Mouse (Mus musculus) erythroblast, embryonic 14.5 days (primary cell): ENCODE data around the gene Clk1. TPM values are rescaled to one million over a fixed set of nuclear protein-coding genes. Genes with fewer than 3 reads are reported as not detected.

Source experiments
- H3K27me3 ChIP-seq: 2 replicates; pipeline ENCODE4 v1.6.1; 2012; ENCODE audit warnings: inconsistent platforms; ENCODE audit not compliant: control insufficient read depth
- H3K36me3 ChIP-seq: 2 replicates; pipeline ENCODE4 v1.6.1; 2012; ENCODE audit warnings: mild to moderate bottlenecking, inconsistent platforms; ENCODE audit not compliant: control insufficient read depth
- H3K4me1 ChIP-seq: 2 replicates; pipeline ENCODE4 v1.6.1; 2012; ENCODE audit warnings: inconsistent platforms; ENCODE audit not compliant: control insufficient read depth
- H3K4me3 ChIP-seq: replicated peaks from 2 replicates; pipeline ENCODE3; 2012; ENCODE audit warnings: moderate library complexity, mild to moderate bottlenecking, inconsistent platforms
- H3K9me3 ChIP-seq: 2 replicates; pipeline ENCODE4 v1.6.1; 2012; ENCODE audit warnings: low read length, inconsistent platforms, mixed read lengths; ENCODE audit not compliant: control insufficient read depth
- GATA1 ChIP-seq: IDR thresholded peaks from 2 replicates; pipeline ENCODE4 v1.6.1; 2012; ENCODE audit warnings: low read length, inconsistent platforms, mixed read lengths
- TAL1 ChIP-seq: IDR thresholded peaks from 3 replicates; pipeline ENCODE4 v1.6.1; 2012; ENCODE audit warnings: low read length, inconsistent platforms, mixed read lengths
- polyA plus RNA-seq: library from polyadenylated mRNA; stranded (reverse); fragments of >175 nt; gene quantifications from 2 replicates; pipeline ENCODE4 v1.2.3, GENCODE M21; 2012

Gene Clk1
- polyA plus RNA-seq, 1 experiment, result 1.5 TPM

DNA sequence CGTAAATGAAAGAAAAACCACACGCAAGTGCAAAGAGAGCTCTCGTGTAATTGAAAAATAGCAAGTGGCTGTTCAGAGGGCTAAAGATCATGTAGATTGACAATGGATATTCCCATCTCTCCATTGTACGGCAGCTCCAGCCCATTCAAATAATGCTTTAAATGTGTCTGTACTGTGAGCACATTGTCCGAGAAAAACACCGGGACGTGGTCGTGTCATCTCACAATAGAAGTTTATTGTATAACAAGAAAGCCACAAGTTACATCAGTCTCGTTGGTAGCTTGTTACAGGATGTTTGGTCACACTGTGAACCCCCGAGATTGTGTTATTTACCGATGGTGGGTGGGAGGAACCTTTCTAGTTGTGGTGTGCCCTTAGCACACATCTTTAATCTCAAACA, 22.0 kb upstream of the Clk1 start:
- Histone ChIP-seq H3K27me3 (no peaks in the 10 kb centered on the region), H3K4me3 (peak overlapping the region; percentile 84), H3K36me3 (peaks cover 38% of the 10 kb centered on the region), H3K4me1 (peaks cover 43% of the 10 kb centered on the region), H3K9me3 (no peaks in the 10 kb centered on the region)
- no peak for TF ChIP-seq TAL1
- TF ChIP-seq GATA1, result no peak

DNA sequence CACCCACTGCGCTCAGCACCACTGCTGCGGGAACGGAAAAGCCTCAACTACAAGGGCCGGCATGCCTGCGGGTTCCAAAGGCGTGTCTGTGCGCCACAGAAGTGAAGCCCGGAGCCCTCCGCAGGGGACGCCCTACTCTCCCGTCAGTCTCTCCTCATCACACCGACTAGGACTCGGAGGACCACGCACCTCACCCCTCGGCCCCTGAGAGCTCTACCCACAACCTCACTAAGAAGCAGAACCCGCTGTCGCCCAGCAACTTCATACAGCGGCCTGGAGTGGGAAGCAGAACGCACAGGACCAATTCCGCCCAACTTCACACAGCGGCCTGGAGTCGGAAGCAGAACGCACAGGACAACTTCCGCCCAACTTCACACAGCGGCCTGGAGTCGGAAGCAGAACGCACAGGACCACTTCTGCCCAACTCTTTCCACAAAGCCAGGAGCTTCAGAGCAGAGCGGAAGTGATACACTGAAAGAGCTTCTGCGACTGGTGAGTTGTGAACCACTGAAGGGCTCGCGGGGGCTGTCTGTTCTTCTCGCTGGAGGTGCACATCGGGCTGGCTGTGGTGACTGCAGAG, 21.4 kb upstream of the Clk1 start, which contains the start of the genes Nif3l1 and Ppil3:
TSS of gene Nif3l1 (plus strand) at position 9 of the 580 bp plus-strand sequence.
TSS of gene Ppil3 (minus strand) at position 344 of the 580 bp plus-strand sequence.
- no peaks in the 10 kb centered on the region for H3K9me3 ChIP-seq
- H3K27me3 ChIP-seq, result no peaks in the 10 kb centered on the region
- H3K4me1 ChIP-seq, result peaks cover 43% of the 10 kb centered on the region
- peak within 1 kb of the TSS; percentile 84 for H3K4me3 ChIP-seq
- TF ChIP-seq GATA1, result no peak
- no peak for TF ChIP-seq TAL1
- peaks cover 34% of the 10 kb centered on the region for H3K36me3 ChIP-seq

DNA sequence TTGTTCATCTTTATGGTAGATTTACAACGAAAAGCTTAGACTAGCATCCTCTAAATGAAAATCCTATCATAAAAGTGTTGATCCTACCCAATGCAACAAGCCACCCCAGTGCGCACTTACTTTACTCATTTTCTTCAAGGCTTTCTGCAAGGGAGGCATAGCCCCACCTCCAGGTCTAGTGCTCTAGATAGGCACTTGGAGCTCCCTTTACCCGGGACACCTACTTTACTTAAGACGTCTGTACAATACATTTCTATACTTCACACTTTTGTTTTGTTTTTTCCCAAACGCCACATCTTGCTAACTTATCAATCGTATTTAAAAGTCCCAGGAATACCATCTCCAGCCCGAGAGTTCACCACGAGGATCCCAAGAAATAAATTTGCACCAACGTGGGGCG, 20.8 kb upstream of the Clk1 start:
- Histone ChIP-seq H3K4me1 (peaks cover 45% of the 10 kb centered on the region), H3K36me3 (peaks cover 37% of the 10 kb centered on the region), H3K9me3 (no peaks in the 10 kb centered on the region), H3K27me3 (no peaks in the 10 kb centered on the region), H3K4me3 (peak overlapping the region; percentile 84)
- TF ChIP-seq TAL1 (no peak), GATA1 (no peak)

DNA sequence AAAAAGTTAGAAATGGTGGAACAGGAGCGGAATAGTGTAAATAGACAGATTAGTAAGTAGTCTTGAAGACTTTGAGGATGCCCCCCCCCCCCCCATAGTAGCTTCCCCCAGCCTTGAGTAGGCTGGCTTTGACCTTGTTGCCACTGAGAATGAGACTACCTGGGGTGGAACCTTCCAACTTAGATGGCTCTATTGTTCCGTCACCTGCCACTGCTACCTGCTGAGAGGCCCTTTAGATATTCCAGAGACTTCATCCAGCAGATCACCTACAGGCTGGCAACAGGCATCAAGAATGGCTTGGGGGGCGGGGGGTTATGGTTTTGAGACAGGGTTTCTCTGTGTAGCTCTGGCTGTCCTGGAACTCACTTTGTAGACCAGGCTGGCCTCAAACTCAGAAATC, 685 bp upstream of the Clk1 start:
- H3K27me3 ChIP-seq, result no peaks in the 10 kb centered on the region
- peaks cover 34% of the 10 kb centered on the region for H3K36me3 ChIP-seq
- peaks cover 35% of the 10 kb centered on the region for H3K4me1 ChIP-seq
- TF ChIP-seq TAL1 (no peak), GATA1 (no peak)
- H3K9me3 ChIP-seq, result no peaks in the 10 kb centered on the region
- H3K4me3 ChIP-seq, result peak overlapping the region; percentile 90

DNA sequence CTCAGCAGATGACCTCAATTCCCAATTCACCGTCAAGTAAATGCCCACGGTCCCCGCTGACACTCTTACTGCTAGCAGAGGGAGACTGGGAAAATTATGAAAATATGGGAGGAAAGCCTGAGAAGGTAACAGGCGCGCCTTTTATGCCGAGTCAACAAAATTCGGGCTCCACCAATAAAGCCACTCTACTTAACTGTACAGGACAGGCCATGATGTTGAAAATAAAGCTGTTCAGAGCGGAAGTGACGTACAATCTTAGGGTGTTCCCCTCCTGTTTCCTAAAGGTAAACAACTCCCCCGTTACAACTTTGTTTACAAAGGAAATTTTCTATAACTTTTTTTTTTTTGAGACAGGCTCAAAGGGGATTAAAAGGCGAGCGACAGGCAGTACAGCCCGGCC, 987 bp downstream of the Clk1 start:
- Histone ChIP-seq H3K9me3 (no peaks in the 10 kb centered on the region), H3K4me1 (peaks cover 40% of the 10 kb centered on the region), H3K27me3 (no peaks in the 10 kb centered on the region), H3K36me3 (peaks cover 50% of the 10 kb centered on the region), H3K4me3 (peak overlapping the region; percentile 90)
- TF ChIP-seq TAL1, result no peak
- no peak for TF ChIP-seq GATA1

DNA sequence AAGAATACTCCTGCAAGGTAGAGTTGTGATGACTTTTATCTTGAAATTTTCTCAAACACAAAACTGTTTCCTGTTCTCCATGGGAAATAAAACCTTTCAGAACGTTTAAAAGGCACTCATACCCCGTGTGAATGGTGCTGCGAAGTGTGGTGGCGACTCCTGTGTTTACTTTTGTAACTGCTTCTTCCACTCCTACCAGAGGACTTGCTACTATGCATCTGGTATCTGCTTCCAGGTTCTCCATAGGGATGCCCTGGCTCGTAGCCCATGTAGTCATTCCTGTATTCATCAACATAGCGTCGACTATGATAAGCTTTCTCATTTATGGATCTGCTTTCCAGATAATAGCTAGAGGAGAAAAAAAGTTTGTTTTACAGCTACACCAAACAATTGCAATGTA, 2.9 kb downstream of the Clk1 start:
- TF ChIP-seq TAL1, result no peak
- no peak for TF ChIP-seq GATA1
- Histone ChIP-seq H3K4me3 (peak overlapping the region; percentile 90), H3K27me3 (no peaks in the 10 kb centered on the region), H3K36me3 (peaks cover 69% of the 10 kb centered on the region), H3K4me1 (peaks cover 41% of the 10 kb centered on the region), H3K9me3 (no peaks in the 10 kb centered on the region)

DNA sequence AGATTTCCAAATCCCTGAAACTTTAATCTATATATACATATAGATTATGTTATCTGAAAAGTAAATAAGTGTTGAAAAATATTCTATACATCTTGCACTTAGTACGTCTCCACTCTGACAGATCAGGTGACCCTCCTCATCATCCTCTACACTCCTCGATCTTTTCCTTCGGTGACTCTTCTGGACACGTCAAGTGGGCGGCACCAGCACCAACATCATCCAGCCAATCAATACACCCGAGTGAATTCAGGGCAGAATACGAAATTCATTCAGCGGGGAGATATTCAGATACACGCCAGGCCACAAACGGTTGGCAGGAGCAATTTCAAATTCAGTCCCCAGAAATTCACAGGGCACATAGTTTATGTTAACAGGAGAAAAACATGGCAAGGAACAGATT, 3.8 kb downstream of the Clk1 start:
- Histone ChIP-seq H3K36me3 (peaks cover 78% of the 10 kb centered on the region), H3K27me3 (no peaks in the 10 kb centered on the region), H3K9me3 (no peaks in the 10 kb centered on the region), H3K4me1 (peaks cover 39% of the 10 kb centered on the region), H3K4me3 (no peak overlapping the region)
- TF ChIP-seq GATA1 (no peak), TAL1 (no peak)

DNA sequence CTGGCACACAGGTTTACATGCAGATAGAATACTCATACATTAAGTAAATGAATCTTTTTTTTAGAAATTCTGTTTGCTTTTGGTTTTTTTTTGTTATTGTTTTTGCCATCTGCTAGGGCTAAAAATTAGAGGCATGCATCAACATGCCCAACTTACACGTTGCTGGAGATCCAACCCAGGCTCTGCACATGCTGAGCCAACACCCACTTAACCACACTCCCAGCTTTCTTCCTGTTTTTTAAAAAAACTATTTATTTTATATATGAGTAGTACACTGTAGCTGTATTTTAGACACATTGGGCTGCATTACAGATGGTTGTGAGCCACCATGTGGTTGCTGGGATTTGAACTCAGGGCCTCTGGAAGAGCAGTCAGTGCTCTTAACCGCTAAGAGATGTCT, 7.8 kb downstream of the Clk1 start:
- no peaks in the 10 kb centered on the region for H3K27me3 ChIP-seq
- H3K4me3 ChIP-seq, result no peak overlapping the region
- no peaks in the 10 kb centered on the region for H3K9me3 ChIP-seq
- H3K36me3 ChIP-seq, result peaks cover 99% of the 10 kb centered on the region
- TF ChIP-seq GATA1 (no peak), TAL1 (no peak)
- peaks cover 14% of the 10 kb centered on the region for H3K4me1 ChIP-seq

DNA sequence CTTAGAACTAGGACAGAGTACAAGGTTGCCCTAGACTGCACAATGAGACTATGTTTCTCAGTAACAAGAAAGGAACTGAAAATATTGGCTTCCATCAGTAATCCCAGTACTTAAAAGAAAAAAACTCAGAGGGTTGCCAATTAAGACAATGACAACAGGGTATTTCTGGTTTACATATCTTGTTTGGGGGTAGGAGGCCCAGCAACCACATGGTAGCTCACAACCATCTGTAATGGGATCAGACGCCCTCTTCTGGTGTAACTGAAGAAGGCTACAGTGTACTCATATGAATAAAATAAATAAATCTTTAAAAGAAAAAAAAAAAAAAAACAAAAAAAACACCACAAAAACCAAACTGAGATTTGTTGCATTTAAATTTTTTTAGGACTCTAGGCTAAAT, 8.4 kb downstream of the Clk1 start:
- Histone ChIP-seq H3K36me3 (peaks cover 99% of the 10 kb centered on the region), H3K27me3 (no peaks in the 10 kb centered on the region), H3K4me1 (peaks cover 9% of the 10 kb centered on the region), H3K9me3 (no peaks in the 10 kb centered on the region), H3K4me3 (no peak overlapping the region)
- TF ChIP-seq TAL1, result no peak
- TF ChIP-seq GATA1, result no peak

DNA sequence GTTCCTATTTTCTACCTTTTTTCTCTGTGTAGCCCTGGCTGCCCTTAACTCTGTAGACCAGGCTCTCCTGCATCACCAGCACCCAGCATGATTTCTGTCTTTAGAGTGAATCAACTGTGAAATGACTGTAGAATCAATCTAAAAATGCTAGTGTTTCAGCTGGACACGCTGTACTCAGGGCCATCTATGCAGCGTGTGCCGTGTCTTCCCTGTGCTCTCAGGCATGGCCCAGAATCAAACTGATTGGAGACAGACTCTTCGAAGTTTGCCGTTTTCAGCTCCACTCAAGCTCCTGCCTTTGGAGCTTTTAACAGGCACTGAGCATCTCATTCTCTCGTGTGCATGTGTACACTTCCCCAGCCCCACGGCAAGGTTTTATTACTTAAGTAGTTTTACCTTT, 13.1 kb downstream of the Clk1 start:
- Histone ChIP-seq H3K4me3 (no peak overlapping the region), H3K36me3 (peaks cover 96% of the 10 kb centered on the region), H3K9me3 (no peaks in the 10 kb centered on the region), H3K27me3 (no peaks in the 10 kb centered on the region), H3K4me1 (no peaks in the 10 kb centered on the region)
- TF ChIP-seq GATA1 (no peak), TAL1 (no peak)
